Mouse (Mus musculus): ENCODE data around the gene Arhgap33.
"Not testable (repeated sequence)": the region's sequence is repeated elsewhere in the genome, so short reads cannot be mapped to it uniquely, and the experiment has no call there.

Gene Arhgap33

DNA sequence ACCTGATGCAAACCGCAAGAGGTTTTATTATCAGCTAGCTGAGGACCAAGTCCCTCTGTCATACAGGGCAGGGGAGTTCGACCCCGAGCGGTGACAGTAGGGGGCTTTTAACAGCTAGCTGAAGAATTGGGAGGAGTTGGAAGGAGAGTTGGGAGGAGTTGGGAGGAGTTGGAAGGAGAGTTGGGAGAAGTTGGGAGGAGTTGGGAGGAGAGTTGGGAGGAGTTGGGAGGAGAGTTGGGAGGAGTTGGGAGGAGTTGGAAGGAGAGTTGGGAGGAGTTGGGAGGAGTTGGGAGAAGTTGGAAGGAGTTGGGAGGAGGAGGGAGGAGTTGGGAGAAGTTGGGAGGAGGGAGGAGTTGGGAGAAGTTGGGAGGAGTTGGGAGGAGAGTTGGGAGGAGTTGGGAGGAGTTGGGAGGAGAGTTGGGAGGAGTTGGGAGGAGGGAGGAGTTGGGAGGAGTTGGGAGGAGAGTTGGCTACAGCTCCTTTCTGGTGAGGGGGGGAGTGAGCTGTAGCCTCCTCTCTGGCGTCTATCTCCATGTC, 39.3 kb downstream of the Arhgap33 start:
- not testable (repeated sequence) for DNase-seq (ENCODE audit: low read depth, low spot score)

DNA sequence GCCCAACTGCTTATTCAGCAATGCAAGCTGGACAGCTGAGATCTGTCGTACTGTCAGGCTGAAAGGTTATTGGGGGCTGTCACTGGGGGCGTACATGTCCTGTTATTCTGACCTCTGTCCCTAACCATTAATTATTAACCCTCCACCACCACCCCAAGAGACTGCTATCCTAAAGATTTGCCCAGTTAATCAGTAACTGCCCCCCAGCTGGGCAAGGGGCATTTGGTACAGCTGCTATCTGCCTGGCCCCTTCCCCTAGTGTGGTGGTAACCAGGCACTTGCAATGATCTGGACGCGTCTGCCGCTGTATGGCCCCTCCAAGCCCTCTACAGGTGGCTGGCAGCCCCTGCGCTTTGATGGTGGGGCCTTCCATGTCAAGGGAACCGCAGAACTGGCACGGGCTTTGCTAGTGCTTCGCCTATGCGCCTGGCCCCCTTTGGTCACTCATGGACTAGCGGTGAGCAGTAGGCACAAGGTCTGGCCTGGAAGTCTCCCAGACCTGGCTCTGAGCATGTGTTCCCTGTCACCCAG, 41.4 kb downstream of the Arhgap33 start, which contains the start of gene Prodh2:
Prodh2 (plus strand) TSS at position 222 of the 531 bp plus-strand sequence.
- no peak for DNase-seq (ENCODE audit: low read depth, low spot score)

DNA sequence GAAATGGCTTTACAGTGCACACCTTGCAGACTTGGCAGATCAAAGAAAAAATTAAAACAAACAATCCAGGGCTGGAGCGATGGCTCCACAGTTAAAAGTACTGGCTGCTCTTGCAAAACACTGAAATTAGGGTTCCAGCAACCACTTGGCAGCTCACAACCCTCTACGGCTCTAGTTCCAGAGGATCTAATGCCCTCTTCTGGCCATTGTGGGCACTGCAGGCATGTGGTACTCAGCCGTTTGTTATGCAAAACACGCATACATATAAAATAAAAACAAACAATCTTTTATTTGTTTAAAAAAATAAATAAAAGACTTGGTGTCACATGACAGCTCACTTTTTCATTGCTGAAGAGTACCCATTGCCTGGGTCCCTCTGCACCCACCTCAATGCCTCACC, 42.1 kb downstream of the Arhgap33 start:
- DNase-seq (ENCODE audit: low read depth, low spot score), result peak; percentile 39

DNA sequence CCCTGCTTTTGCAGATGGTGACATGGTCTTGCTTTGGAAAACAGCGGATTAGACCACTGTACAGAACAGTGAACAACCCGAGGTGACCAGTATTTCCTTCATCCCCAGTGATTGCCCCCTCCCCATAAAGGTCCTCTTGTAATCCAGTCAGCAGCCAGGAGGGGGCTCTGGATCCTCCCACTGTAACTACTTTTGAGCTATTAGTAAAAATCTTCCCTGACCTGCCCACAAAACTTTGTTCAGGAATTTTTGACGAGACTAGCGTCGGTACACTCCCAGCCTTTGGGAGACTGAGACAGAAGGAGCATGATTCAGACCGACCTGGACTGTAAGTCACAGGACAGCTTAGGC, 43.9 kb downstream of the Arhgap33 start:
- no peak for DNase-seq (ENCODE audit: low read depth, low spot score)

DNA sequence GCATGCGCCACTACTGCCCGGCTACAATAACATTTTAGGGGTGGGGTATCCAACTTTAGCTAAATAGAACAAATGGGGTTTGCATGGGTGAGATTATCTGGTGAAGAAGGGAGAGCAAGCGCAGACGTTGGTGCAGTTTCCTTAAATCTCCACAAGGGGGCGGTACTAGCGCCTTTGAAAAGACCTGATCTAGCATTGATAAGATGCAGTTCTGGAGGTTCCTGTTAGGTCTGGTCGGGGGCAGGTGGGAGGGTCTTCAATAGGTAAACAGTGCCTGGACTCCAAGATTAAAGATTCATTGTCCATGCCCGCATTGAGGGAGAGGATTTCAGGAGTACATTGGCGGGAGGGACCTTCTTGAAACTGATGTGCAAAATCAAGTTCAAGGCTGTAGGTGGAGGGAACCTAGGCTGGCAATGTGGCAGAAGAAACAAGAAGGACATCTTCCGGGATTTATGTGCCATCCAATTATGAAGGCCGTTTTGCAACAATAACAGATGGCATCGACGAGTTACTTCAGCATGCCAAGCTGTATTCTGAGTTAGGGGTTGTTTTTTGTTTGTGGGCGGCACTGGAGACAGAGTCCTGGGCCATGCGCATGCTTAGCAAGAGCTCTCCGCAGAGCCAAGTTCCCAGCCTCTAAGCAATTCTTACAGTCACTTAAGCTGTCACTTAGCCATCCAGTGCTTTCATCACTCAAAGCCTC, 44.5 kb downstream of the Arhgap33 start:
- peak; percentile 36 for DNase-seq (ENCODE audit: low read depth, low spot score)

DNA sequence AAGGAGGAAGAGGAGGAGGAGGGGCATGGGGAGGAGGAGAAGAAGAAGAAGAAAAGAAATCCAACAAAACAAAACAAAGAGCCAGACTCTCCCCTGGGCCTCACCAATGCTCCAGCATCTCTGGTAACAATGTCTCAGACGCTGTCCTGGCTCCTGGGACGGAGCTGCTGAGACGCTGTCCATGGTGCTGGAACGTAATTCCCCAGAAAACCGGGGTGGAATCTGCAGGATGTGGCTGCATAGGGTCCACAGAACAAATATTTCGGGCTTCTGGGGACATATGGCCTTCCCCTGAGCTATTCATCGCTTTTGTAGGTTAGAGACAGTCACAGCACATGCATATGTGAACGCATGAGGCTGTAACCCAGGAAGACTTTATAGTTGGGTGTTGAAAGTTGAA, 50.6 kb downstream of the Arhgap33 start:
- DNase-seq (ENCODE audit: low read depth, low spot score), result no peak

DNA sequence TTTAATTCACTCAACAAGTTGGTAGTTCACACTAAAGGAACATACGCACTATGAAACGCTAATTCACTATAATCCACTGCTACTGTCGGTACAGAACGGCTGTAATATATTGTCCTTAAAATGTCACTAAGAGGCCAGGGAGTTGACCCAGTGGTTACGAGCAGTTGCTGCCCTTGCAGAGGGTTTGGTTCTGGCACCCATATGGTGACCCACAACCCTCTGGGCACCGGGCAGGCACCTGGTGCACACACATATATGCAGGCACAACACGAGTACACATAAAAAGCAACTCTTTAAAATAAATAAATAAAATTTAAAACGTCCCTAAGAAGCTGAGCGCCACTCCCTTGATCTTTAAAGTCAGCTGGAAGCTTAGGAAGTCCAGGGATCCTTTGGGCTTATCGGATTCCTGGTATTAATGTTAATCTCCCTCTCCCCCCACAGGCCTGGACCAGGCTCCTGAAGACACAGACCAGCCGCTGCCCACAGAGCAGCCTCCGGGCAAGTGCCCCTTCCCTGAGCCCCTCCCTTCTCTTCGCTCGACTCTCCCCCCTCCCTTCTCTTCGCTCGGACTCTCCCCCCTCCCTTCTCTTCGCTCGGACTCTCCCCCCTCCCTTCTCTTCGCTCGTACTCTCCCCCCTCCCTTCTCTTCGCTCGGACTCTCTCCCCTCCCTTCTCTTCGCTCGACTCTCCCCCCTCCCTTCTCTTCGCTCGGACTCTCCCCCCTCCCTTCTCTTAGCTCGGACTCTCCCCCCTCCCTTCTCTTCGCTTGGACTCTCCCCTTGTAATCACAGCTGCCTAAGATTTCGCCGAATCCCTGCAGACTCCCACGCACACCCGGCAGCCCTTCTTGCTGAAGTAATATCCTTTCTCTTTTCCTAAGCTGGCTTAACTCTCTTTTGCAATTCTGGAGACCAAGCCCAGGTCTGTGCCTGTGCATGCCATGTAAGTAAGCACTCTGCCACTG, 57.2 kb downstream of the Arhgap33 start:
- peak; percentile 44 for DNase-seq (ENCODE audit: low read depth, low spot score)

DNA sequence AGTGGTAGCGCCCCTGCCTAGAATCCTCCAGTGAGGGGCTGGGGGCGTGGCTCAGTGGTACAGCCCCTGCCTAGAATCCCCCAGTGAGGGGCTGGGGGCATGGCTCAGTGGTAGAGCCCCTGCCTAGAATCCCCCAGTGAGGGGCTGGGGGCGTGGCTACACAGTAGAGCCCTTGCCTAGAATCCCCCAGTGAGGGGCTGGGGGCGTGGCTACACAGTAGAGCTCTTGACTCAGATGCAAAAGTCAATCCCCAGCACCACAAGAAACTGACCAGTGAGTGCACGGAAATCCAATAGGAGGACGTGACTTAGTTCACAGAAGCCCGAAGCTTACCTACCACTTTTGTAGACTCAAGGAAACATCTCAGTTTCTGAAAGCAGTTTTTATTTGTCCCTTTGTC, 58.7 kb downstream of the Arhgap33 start:
- not testable (repeated sequence) for DNase-seq (ENCODE audit: low read depth, low spot score)

DNA sequence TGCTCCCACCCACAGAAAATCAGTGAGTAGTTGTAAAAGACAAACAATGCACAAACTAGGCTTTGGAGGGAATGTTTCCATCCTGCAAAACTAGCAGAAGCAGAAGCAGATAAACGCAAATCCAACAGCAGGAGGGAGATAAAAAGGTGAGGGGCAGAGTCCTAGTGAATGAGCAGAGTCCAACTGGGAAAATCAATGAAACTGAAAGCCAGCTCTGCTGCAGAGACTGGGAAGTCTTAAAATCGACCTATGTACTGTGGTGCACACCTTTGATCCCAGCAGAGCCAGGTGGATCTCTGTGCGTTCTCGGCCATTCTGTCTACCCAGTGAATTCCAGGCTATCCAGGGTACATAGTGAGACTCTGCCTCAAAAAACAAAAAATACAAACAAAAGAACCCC, 59.9 kb downstream of the Arhgap33 start:
- no peak for DNase-seq (ENCODE audit: low read depth, low spot score)

DNA sequence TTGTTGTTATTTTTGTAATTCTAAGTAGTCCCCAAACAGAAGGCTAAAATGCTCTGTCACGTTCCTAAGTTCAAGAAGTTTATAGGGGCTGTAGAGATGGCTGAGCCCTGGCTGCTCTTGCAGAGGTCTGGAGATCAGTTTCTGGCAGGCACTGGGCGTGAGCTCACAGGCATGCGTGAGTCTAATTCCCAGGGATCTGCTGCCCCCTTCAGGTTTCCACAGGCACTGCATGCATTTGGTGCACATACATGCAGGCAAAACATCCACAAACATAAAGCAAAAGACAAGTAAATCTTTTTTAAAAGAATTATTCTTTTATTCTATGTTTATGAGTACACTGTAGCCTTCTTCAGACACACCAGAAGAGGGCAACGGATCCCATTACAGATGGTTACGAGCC, 62.4 kb downstream of the Arhgap33 start:
- no peak for DNase-seq (ENCODE audit: low read depth, low spot score)
